ENCODE assay signal across 10 mouse cellular contexts in the genomic region with DNA sequence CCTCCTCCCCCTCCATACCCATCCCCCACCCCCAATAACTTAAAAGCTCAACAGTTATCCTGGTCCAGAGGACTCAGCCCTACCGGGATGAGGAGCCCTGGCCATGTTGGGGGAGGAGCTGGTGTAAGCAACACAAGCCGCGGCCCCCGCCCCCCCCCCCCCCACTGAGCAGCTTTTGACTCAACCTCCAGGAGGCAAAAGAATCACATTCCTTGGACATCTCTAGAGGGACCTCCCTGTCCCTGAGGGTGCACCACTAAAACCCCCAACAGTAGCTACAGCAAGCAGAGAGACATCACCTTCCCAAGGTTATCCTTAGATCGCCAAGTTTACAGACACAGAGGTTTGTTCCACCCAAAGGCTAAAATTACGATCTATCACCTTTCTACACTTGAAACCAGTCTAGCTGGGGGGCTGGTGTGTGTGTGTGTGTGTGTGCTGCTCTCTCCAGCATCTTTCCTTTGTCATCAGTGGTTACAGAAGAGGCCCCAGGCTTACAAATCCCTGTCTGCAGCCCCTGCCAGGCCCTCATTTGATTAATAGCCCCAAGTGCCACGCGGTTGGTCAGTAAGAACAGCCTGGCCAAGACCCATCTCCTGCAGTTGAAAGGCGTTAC. TPM values are rescaled to one million over a fixed set of nuclear protein-coding genes. Genes with fewer than 3 reads are reported as not detected.
DNase-seq lines count a peak whose midpoint lies in the region; ATAC-seq and TF ChIP-seq lines count a peak whose summit lies in the region.
"Had no signal": no experiment of that assay in that cellular context is flagged by ENCODE, and none has a peak within 500 bp of the region (broad histone marks: within the 10 kb centered on the region; RNA-seq: fewer than 3 reads in every experiment).

No protein-coding gene starts in this region.

- peak; percentile 36 for ATAC-seq in forebrain, embryonic 12.5 days (ENCODE audit: low FRiP score)
- no peak for ATAC-seq in forebrain, postnatal 0 days
- no peak for ATAC-seq in embryonic facial prominence, embryonic 13.5 days (ENCODE audit: insufficient number of reproducible peaks, insufficient read depth, low FRiP score, low TSS enrichment, low read depth)
- ATAC-seq in limb, embryonic 15.5 days (ENCODE audit: insufficient number of reproducible peaks, low FRiP score, low TSS enrichment, low read depth), result no peak

- H3K27me3 ChIP-seq in forebrain, embryonic 12.5 days, result peaks cover 18% of the 10 kb centered on the region
- H3K27me3 ChIP-seq in forebrain, postnatal 0 days (ENCODE audit: insufficient read depth, low read length), result peaks cover 8% of the 10 kb centered on the region
- H3K27me3 ChIP-seq in embryonic facial prominence, embryonic 13.5 days, result peaks cover 33% of the 10 kb centered on the region
- H3K27me3 ChIP-seq in limb, embryonic 15.5 days, result peaks cover 26% of the 10 kb centered on the region

- H3K4me3 ChIP-seq in forebrain, embryonic 12.5 days (replicated peaks), result peak overlapping the region; percentile 52
- no peak overlapping the region for H3K4me3 ChIP-seq in forebrain, postnatal 0 days (ENCODE audit: low read depth, low read length)
- H3K4me3 ChIP-seq in embryonic facial prominence, embryonic 13.5 days, result peak overlapping the region; percentile 54
- peak overlapping the region; percentile 49; the same call in 1 of the 2 replicates for H3K4me3 ChIP-seq in limb, embryonic 15.5 days

- peak overlapping the region; percentile 88 for H3K27ac ChIP-seq in forebrain, embryonic 12.5 days
- no peak overlapping the region for H3K27ac ChIP-seq in forebrain, postnatal 0 days (ENCODE audit: low read depth, low read length)
- no peak overlapping the region for H3K27ac ChIP-seq in embryonic facial prominence, embryonic 13.5 days
- H3K27ac ChIP-seq in limb, embryonic 15.5 days, result no peak overlapping the region
- H3K27ac ChIP-seq: layer of hippocampus, adult 2 months had no signal

- no peak for DNase-seq in forebrain, postnatal 0 days
- peak; percentile 35 for DNase-seq in 3134 (ENCODE audit: extremely low read depth, insufficient read length, low spot score)
- DNase-seq in frontal cortex, adult 2 months (ENCODE audit: extremely low spot score in 1 of 2, low spot score in 1 of 2), result no peak
- DNase-seq in spleen, postnatal 14 days (ENCODE audit: low spot score in 2 of 2), result no peak
- DNase-seq in frontal cortex, postnatal 36 days (ENCODE audit: low spot score in 2 of 2), result no peak

- H3K4me1 ChIP-seq in forebrain, embryonic 12.5 days, result peaks cover 48% of the 10 kb centered on the region
- 0 out of 2 replicates have a peak, but pooled peaks cover 12% of the 10 kb centered on the region for H3K4me1 ChIP-seq in forebrain, postnatal 0 days (ENCODE audit: insufficient read depth)
- H3K4me1 ChIP-seq in embryonic facial prominence, embryonic 13.5 days, result peaks cover 53% of the 10 kb centered on the region
- H3K4me1 ChIP-seq in limb, embryonic 15.5 days, result peaks cover 38% of the 10 kb centered on the region

- no peaks in the 10 kb centered on the region for H3K9me3 ChIP-seq in forebrain, embryonic 12.5 days
- H3K9me3 ChIP-seq in forebrain, postnatal 0 days (ENCODE audit: low read length), result no peaks in the 10 kb centered on the region
- no peaks in the 10 kb centered on the region for H3K9me3 ChIP-seq in embryonic facial prominence, embryonic 13.5 days
- H3K9me3 ChIP-seq in limb, embryonic 15.5 days, result no peaks in the 10 kb centered on the region

- peak overlapping the region; percentile 68 for H3K9ac ChIP-seq in forebrain, embryonic 12.5 days
- no peak overlapping the region for H3K9ac ChIP-seq in forebrain, postnatal 0 days
- H3K9ac ChIP-seq in embryonic facial prominence, embryonic 13.5 days, result peak overlapping the region; percentile 71; the same call in 1 of the 2 replicates
- H3K9ac ChIP-seq in limb, embryonic 15.5 days, result no peak overlapping the region

- WGBS in forebrain, embryonic 12.5 days, result under 1% methylated on average over 9 of the region's 9 CpGs
- 6% methylated on average over 9 of the region's 9 CpGs for WGBS in forebrain, postnatal 0 days
- 6% methylated on average over 9 of the region's 9 CpGs for WGBS in embryonic facial prominence, embryonic 13.5 days
- WGBS in limb, embryonic 15.5 days, result 11% methylated on average over 9 of the region's 9 CpGs

- TF ChIP-seq CTCF in forebrain, postnatal 0 days (IDR thresholded peaks at IDR 0.05; ENCODE audit: low read depth), result no peak

- H3K36me3 ChIP-seq in forebrain, embryonic 12.5 days (replicated peaks), result no peaks in the 10 kb centered on the region
- no peaks in the 10 kb centered on the region for H3K36me3 ChIP-seq in forebrain, postnatal 0 days (ENCODE audit: insufficient read depth)
- H3K36me3 ChIP-seq in embryonic facial prominence, embryonic 13.5 days, result no peaks in the 10 kb centered on the region
- no peaks in the 10 kb centered on the region for H3K36me3 ChIP-seq in limb, embryonic 15.5 days

- peak overlapping the region; percentile 94 for H3K4me2 ChIP-seq in forebrain, embryonic 12.5 days
- no peak overlapping the region for H3K4me2 ChIP-seq in forebrain, postnatal 0 days (ENCODE audit: low read depth)
- H3K4me2 ChIP-seq in embryonic facial prominence, embryonic 13.5 days, result peak overlapping the region; percentile 97
- peak overlapping the region; percentile 91 for H3K4me2 ChIP-seq in limb, embryonic 15.5 days

RNA-seq across cellular contexts. Expression of gene Col18a1, which starts 1.8 kb away (rescaled TPM):
- polyA plus RNA-seq in forebrain, embryonic 12.5 days (2016; fragmentation: Nextera tagmentation; extraction: Ambion mirVana), result 79.0 and 83.1 TPM in 2 replicates
- 24.7 and 28.4 TPM in 2 replicates for total RNA-seq in forebrain, postnatal 0 days (2014; rRNA removed)
- 11.7 and 12.6 TPM in 2 replicates for polyA plus RNA-seq in forebrain, postnatal 0 days (2015; fragmentation: Nextera tagmentation; extraction: Ambion mirVana)
- 83.9 and 86.3 TPM in 2 replicates for polyA plus RNA-seq in embryonic facial prominence, embryonic 13.5 days (2015; fragmentation: Nextera tagmentation; extraction: Ambion mirVana)
- 93.5 and 100.0 TPM in 2 replicates for polyA plus RNA-seq in limb, embryonic 15.5 days (2015; fragmentation: Nextera tagmentation; extraction: Ambion mirVana)
- 3.4 and 3.8 TPM in 2 replicates for polyA plus RNA-seq in frontal cortex, adult 2 months (2012; rRNA removed)
- total RNA-seq: neutrophil, adult 5-6 weeks had no signal

Comparison
In these comparisons a context has a peak if more than half of its experiments do, and no peak if none do; other contexts are left out.
1. H3K9ac ChIP-seq: peak in forebrain, embryonic 12.5 days (single experiment) and embryonic facial prominence, embryonic 13.5 days (single experiment); none in forebrain, postnatal 0 days (single experiment) and limb, embryonic 15.5 days (single experiment).